Mouse (Mus musculus): ENCODE data around the gene Naa35. TPM values are rescaled to one million over a fixed set of nuclear protein-coding genes. Genes with fewer than 3 reads are reported as not detected.

The Naa35 gene
- polyA plus RNA-seq, 1 experiment from 2014 or later = 102 TPM

DNA sequence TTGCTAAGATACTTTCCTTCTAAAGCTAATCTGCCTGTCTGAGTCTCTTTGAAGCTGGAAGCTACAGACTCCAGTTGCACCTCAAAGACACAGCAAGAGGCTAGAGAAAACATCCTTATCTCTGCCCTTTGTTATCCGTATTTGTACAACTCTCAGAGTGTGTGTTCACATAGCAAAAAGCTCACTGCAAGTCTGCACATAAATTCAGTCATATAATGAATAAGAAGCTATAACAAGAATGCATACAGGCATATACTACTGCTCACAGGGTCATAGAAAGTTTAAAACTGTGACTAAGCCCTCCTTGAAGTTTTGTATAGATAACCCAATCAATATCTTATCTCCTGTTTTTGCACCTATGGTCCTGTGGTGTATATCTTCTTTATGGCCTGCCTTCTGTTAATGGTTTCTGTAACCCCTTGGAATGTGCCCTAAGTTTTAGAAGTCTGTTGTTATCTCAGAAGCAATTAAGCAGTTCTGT is 35.7 kb upstream of the Naa35 start:
- Histone ChIP-seq H3K36me3 (ENCODE audit: control insufficient read depth, insufficient read depth, low read length) (no peaks in the 10 kb centered on the region), H3K4me1 (ENCODE audit: control insufficient read depth, insufficient read depth, low read length) (0 out of 2 replicates have a peak, but pooled peaks cover 4% of the 10 kb centered on the region), H3K9ac (ENCODE audit: low read length) (no peak overlapping the region), H3K4me3 (ENCODE audit: low read depth, low read length) (no peak overlapping the region), H3K9me3 (ENCODE audit: control insufficient read depth, low read length) (no peaks in the 10 kb centered on the region), H3K27me3 (ENCODE audit: control insufficient read depth, insufficient read depth, low read length) (no peaks in the 10 kb centered on the region), H3K4me2 (ENCODE audit: low read depth, severe bottlenecking) (no peak overlapping the region), H3K27ac (replicated peaks; ENCODE audit: low read depth, low read length) (no peak overlapping the region)
- WGBS = 34% methylated on average over 1 of the region's 1 CpGs
- no peak for ATAC-seq (ENCODE audit: insufficient number of reproducible peaks, low FRiP score, low TSS enrichment, low read depth)
- DNase-seq (ENCODE audit: low spot score) = no peak

DNA sequence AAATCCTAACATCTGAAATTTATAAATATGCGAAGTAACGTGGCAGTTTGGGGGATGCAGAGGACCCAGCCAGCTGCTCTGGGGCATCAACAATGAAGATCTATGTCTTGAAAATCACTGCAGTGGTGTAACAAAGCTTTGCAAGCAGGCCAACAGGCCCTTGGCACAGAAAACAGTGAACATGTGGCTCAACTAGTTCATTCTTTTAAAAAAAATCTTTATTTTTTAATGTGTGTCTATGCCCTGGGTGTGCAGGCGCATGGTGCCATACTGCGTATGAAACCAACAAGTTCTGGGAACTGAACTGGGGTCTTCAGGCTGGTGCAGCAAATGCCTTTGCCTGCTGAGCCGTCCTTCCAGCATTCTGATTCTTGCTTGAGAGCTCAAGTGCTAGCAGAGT is 32.8 kb upstream of the Naa35 start:
- DNase-seq (ENCODE audit: low spot score) = no peak
- Histone ChIP-seq H3K9ac (ENCODE audit: low read length) (no peak overlapping the region), H3K4me2 (ENCODE audit: low read depth, severe bottlenecking) (no peak overlapping the region), H3K9me3 (ENCODE audit: control insufficient read depth, low read length) (no peaks in the 10 kb centered on the region), H3K27me3 (ENCODE audit: control insufficient read depth, insufficient read depth, low read length) (no peaks in the 10 kb centered on the region), H3K27ac (replicated peaks; ENCODE audit: low read depth, low read length) (no peak overlapping the region), H3K4me1 (ENCODE audit: control insufficient read depth, insufficient read depth, low read length) (0 out of 2 replicates have a peak, but pooled peaks cover 4% of the 10 kb centered on the region), H3K4me3 (ENCODE audit: low read depth, low read length) (no peak overlapping the region), H3K36me3 (ENCODE audit: control insufficient read depth, insufficient read depth, low read length) (no peaks in the 10 kb centered on the region)
- ATAC-seq (ENCODE audit: insufficient number of reproducible peaks, low FRiP score, low TSS enrichment, low read depth) = no peak
- WGBS = 88% methylated on average over 5 of the region's 5 CpGs

DNA sequence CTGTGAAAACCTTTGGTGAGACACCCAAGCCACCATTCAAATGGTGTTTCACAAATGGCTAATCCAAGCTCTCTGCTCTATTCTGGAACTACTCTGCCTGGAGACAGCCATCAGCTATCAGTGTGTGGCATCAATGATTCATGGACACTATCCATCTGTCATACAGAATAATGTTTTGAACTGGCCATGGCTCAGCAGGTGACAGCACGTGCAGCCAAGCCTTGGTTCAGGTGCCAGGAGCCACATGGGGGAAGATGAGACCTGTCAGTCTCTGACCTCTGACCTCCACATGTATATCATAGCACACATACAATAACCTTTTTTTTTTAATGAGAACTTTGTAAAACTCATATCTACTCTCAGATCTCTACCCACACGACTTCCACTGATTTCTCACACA is 32.3 kb upstream of the Naa35 start:
- WGBS = 72% methylated on average over 2 of the region's 2 CpGs
- H3K9me3 ChIP-seq (ENCODE audit: control insufficient read depth, low read length) = no peaks in the 10 kb centered on the region
- H3K4me3 ChIP-seq (ENCODE audit: low read depth, low read length) = no peak overlapping the region
- H3K4me1 ChIP-seq (ENCODE audit: control insufficient read depth, insufficient read depth, low read length) = 0 out of 2 replicates have a peak, but pooled peaks cover 4% of the 10 kb centered on the region
- H3K27ac ChIP-seq (replicated peaks; ENCODE audit: low read depth, low read length) = no peak overlapping the region
- DNase-seq (ENCODE audit: low spot score) (no peak), ATAC-seq (ENCODE audit: insufficient number of reproducible peaks, low FRiP score, low TSS enrichment, low read depth) (no peak)
- H3K4me2 ChIP-seq (ENCODE audit: low read depth, severe bottlenecking) = no peak overlapping the region
- no peaks in the 10 kb centered on the region for H3K36me3 ChIP-seq (ENCODE audit: control insufficient read depth, insufficient read depth, low read length)
- H3K9ac ChIP-seq (ENCODE audit: low read length) = no peak overlapping the region
- no peaks in the 10 kb centered on the region for H3K27me3 ChIP-seq (ENCODE audit: control insufficient read depth, insufficient read depth, low read length)

GRCm38 (mm10) chr13:59554772-59555505 is 30.1 kb upstream of the Naa35 start:
- H3K9ac ChIP-seq (ENCODE audit: low read length) = no peak overlapping the region
- no peak overlapping the region for H3K27ac ChIP-seq (replicated peaks; ENCODE audit: low read depth, low read length)
- no peak overlapping the region for H3K4me2 ChIP-seq (ENCODE audit: low read depth, severe bottlenecking)
- H3K4me3 ChIP-seq (ENCODE audit: low read depth, low read length) = no peak overlapping the region
- no peaks in the 10 kb centered on the region for H3K27me3 ChIP-seq (ENCODE audit: control insufficient read depth, insufficient read depth, low read length)
- DNase-seq (ENCODE audit: low spot score) (no peak), ATAC-seq (ENCODE audit: insufficient number of reproducible peaks, low FRiP score, low TSS enrichment, low read depth) (no peak)
- 0 out of 2 replicates have a peak, but pooled peaks cover 2% of the 10 kb centered on the region for H3K4me1 ChIP-seq (ENCODE audit: control insufficient read depth, insufficient read depth, low read length)
- no peaks in the 10 kb centered on the region for H3K9me3 ChIP-seq (ENCODE audit: control insufficient read depth, low read length)
- no peaks in the 10 kb centered on the region for H3K36me3 ChIP-seq (ENCODE audit: control insufficient read depth, insufficient read depth, low read length)
- WGBS = 70% methylated on average over 17 of the region's 17 CpGs

DNA sequence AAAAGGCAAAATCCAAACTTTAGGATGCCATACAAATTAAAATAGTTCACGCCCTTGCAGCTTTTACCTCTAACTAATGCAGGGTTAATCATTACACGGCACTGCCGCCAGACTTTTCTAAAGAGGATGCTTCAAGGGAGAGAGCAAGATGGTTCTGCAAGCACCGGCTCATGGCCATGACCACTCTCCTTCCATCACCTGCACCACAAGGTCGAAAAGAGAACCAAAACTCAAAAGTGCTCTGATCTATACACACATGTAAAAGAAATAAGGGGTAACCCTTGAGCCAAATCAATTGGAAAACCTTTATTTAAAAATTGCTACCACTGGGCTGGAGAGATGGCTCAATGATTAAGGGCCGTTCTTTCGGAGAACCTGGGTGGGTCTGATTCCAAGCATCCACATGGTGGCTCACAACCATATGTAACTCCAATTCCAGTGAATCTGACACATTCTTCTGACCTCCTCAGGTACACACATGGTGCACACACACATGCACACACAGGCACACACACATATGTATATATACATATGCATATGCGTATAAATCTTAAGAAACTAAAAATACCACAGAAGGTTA is 29.4 kb upstream of the Naa35 start:
- ATAC-seq (ENCODE audit: insufficient number of reproducible peaks, low FRiP score, low TSS enrichment, low read depth) = no peak
- Histone ChIP-seq H3K27ac (replicated peaks; ENCODE audit: low read depth, low read length) (no peak overlapping the region), H3K36me3 (ENCODE audit: control insufficient read depth, insufficient read depth, low read length) (no peaks in the 10 kb centered on the region), H3K9me3 (ENCODE audit: control insufficient read depth, low read length) (no peaks in the 10 kb centered on the region), H3K9ac (ENCODE audit: low read length) (no peak overlapping the region), H3K27me3 (ENCODE audit: control insufficient read depth, insufficient read depth, low read length) (no peaks in the 10 kb centered on the region), H3K4me2 (ENCODE audit: low read depth, severe bottlenecking) (0 out of 2 replicates have a peak overlapping the region, but pooled peaks have one; percentile 5), H3K4me1 (ENCODE audit: control insufficient read depth, insufficient read depth, low read length) (0 out of 2 replicates have a peak, but pooled peaks cover 2% of the 10 kb centered on the region), H3K4me3 (ENCODE audit: low read depth, low read length) (no peak overlapping the region)
- no peak for DNase-seq (ENCODE audit: low spot score)
- 79% methylated on average over 8 of the region's 8 CpGs for WGBS

DNA sequence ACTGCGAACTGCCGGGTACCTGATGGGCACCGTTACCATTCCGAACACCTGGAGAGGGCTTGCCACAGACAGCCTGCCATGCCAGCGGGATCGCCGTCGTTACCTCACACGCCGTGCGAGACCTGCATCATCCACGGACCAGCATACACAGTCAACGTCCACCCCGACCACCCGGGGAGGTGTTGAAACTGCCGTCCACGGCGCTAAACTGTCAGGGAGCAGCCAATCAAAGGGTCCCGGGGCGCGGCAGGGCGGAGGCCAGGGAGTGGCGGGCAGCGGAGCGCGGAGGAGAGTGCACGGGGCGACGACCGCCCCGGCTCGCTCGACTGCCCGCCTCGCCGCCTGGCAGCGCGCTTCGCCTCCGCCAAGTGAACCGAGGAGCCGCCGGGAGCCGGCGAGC is 28.4 kb upstream of the Naa35 start:
- ATAC-seq (ENCODE audit: insufficient number of reproducible peaks, low FRiP score, low TSS enrichment, low read depth) (peak; percentile 78), DNase-seq (ENCODE audit: low spot score) (peak; percentile 70)
- no peaks in the 10 kb centered on the region for H3K36me3 ChIP-seq (ENCODE audit: control insufficient read depth, insufficient read depth, low read length)
- peak overlapping the region; percentile 70 for H3K4me3 ChIP-seq (ENCODE audit: low read depth, low read length)
- H3K27ac ChIP-seq (replicated peaks; ENCODE audit: low read depth, low read length) = 0 out of 2 replicates have a peak overlapping the region, but pooled peaks have one; percentile 36
- 0 out of 2 replicates have a peak, but pooled peaks cover 2% of the 10 kb centered on the region for H3K4me1 ChIP-seq (ENCODE audit: control insufficient read depth, insufficient read depth, low read length)
- peak overlapping the region; percentile 67 for H3K9ac ChIP-seq (ENCODE audit: low read length)
- H3K4me2 ChIP-seq (ENCODE audit: low read depth, severe bottlenecking) = peak overlapping the region; percentile 81
- WGBS = under 1% methylated on average over 45 of the region's 45 CpGs
- no peaks in the 10 kb centered on the region for H3K9me3 ChIP-seq (ENCODE audit: control insufficient read depth, low read length)
- H3K27me3 ChIP-seq (ENCODE audit: control insufficient read depth, insufficient read depth, low read length) = no peaks in the 10 kb centered on the region

GRCm38 (mm10) chr13:59557185-59557985 is 27.7 kb upstream of the Naa35 start:
- ATAC-seq (ENCODE audit: insufficient number of reproducible peaks, low FRiP score, low TSS enrichment, low read depth) (peak; percentile 87; the same call in 1 of the 2 replicates), DNase-seq (ENCODE audit: low spot score) (peak; percentile 90)
- H3K4me3 ChIP-seq (ENCODE audit: low read depth, low read length) = peak overlapping the region; percentile 70
- WGBS = under 1% methylated on average over 16 of the region's 73 CpGs
- H3K4me2 ChIP-seq (ENCODE audit: low read depth, severe bottlenecking) = peak overlapping the region; percentile 81
- H3K4me1 ChIP-seq (ENCODE audit: control insufficient read depth, insufficient read depth, low read length) = 0 out of 2 replicates have a peak, but pooled peaks cover 2% of the 10 kb centered on the region
- H3K27ac ChIP-seq (replicated peaks; ENCODE audit: low read depth, low read length) = 0 out of 2 replicates have a peak overlapping the region, but pooled peaks have one; percentile 36
- H3K36me3 ChIP-seq (ENCODE audit: control insufficient read depth, insufficient read depth, low read length) = no peaks in the 10 kb centered on the region
- H3K9ac ChIP-seq (ENCODE audit: low read length) = peak overlapping the region; percentile 67
- no peaks in the 10 kb centered on the region for H3K27me3 ChIP-seq (ENCODE audit: control insufficient read depth, insufficient read depth, low read length)
- H3K9me3 ChIP-seq (ENCODE audit: control insufficient read depth, low read length) = no peaks in the 10 kb centered on the region

DNA sequence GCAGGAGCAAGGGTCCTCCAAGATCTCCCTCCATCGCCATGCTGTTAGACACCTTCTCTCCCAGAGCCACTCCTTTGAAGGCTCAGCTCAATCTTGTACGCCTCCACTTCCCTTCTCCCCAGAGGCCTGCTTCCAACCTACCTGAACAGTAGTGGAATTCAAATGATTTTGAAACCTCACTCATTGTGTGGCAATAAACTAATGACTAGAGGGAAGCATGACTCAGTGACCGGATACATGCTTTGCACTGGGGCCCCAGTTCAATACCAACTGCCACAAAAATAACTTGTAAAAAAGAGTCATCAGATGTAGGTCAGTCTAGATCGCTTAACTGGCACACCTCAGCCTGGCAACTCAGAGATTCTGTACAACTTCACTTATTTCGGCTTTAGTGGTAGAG is 26.3 kb upstream of the Naa35 start:
- H3K27ac ChIP-seq (replicated peaks; ENCODE audit: low read depth, low read length) = no peak overlapping the region
- no peak overlapping the region for H3K4me3 ChIP-seq (ENCODE audit: low read depth, low read length)
- no peak for ATAC-seq (ENCODE audit: insufficient number of reproducible peaks, low FRiP score, low TSS enrichment, low read depth)
- H3K9ac ChIP-seq (ENCODE audit: low read length) = no peak overlapping the region
- H3K4me2 ChIP-seq (ENCODE audit: low read depth, severe bottlenecking) = no peak overlapping the region
- no peaks in the 10 kb centered on the region for H3K9me3 ChIP-seq (ENCODE audit: control insufficient read depth, low read length)
- DNase-seq (ENCODE audit: low spot score) = no peak
- no peaks in the 10 kb centered on the region for H3K36me3 ChIP-seq (ENCODE audit: control insufficient read depth, insufficient read depth, low read length)
- 88% methylated on average over 5 of the region's 5 CpGs for WGBS
- H3K27me3 ChIP-seq (ENCODE audit: control insufficient read depth, insufficient read depth, low read length) = no peaks in the 10 kb centered on the region
- 0 out of 2 replicates have a peak, but pooled peaks cover 2% of the 10 kb centered on the region for H3K4me1 ChIP-seq (ENCODE audit: control insufficient read depth, insufficient read depth, low read length)

Data from limb, embryonic 11.5 days (tissue).